Mouse (Mus musculus): ENCODE results near the gene Ptprd.
"Not testable (repeated sequence)": the region's sequence is repeated elsewhere in the genome, so short reads cannot be mapped to it uniquely, and the experiment has no call there.

Gene Ptprd

DNA sequence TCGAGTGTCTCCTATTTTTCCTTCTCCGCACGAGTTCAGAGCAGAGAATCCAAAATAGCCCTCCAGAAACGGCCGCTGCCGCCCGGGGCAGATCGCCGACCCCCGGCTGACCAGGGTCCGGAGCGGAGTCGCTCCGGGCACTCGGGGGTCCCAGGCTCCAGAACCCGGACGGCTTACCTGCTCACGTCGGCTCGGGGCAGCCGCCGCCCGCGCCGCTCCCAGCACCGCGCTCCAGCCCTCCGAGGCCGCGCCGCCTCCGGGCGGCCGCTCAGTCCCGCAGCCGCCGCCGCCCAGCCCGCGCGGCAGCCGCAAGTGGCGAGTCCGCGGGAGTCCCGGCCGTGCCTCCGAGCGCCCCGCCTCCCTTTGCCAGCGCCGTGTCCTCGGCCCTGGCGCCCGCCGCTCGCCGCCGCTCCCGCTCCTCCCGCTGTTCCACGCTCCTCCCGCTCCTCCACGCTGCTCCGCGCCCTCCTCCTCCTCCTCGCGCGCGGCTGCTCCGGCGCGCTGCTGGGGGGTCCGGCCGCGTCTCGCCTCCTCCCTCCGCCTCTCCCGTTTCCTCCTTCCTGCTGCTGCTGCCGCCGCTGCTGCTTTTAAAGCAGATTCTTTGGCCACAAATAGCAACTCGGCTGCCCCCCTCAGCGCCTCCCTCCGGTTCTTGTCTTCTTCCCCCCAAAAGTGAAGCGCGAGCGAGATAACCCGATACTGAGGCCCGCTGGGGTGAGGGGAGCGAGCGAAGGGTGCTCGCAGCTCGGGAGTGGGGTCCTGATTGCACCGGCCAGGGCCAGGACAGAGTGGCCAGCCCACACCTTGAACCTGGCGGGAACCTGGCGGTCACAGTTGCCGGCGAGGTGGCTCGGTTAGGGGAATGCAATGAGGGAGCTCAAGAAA, 1762.1 kb downstream of the Ptprd start:
- peak; percentile 27 to 67 for DNase-seq (ENCODE audit: low spot score in 2 of 2)

DNA sequence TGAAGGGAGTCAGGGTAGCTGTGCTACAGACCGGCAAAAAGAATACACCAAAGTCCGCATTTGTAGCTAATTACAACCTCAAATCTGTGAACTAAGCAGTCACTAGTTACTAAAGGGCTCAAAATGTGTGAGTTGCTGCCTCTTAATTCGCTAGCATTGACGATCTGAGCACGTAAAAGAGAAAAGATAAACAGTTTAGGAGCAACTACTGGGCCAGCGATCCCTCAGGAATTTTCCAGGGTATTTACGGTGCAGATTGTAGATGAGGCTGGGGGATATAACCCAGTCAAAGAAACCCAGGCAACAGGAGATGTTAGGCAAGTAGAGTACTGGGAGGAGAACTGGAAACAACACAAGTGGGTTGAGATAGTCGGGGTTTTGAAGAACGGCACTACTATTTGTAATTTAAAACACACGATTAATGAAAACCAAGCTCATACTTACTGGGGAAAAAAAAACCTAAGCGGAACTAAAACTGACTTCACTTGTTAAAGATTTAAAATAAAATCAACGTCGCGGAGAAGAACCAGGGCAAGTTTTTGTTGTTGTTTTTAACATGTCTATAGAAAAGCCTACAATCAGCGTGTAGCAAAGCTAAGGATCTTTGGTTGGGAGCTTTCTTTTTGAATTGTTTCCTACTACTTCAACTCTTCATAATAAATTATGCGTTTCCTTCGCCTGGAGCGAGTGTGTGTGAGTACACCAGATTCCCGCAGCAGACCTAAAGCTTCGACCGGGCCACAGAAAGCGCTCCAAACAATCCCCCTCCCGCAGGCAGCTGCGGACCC, 1762.9 kb downstream of the Ptprd start:
- no peak for DNase-seq (ENCODE audit: low spot score in 2 of 2)

DNA sequence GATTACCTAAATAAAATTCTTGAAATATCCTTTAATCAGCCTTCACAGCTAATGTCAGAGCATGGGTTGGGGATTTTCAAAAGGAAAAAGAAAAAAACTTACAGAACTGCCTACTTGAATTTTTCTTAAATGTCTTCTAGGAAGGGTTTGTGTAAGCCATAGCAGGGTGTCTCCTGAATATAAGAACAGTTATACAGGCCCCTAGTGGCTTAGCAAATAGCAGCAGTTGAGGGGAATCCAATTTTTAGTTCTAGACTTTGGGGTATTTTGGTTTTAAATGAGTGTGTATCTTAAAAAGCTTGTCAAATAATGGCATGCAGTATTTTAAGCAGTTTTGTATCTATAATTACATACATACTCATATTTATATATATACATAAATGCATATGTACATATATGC, 1764.4 kb downstream of the Ptprd start:
- DNase-seq (ENCODE audit: low spot score in 2 of 2), result no peak

DNA sequence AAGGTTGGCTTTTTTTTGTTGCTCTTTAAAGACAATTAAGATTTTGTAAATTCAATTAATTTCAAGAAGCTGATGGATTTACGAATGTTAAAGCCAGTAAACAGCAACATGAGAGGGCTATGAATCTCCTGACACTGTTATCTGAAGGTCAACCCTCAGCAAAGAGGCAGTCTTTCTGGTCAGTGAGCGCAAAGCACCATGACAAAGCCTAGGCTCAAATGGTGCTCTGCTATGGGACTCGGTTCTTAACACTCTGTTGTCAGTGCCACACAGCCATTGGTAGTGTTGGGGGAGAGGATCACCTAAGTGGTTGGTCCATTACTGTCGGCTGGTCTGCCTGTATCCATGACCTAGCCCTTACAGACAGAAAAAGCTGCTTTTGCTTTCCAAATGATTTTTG, 1767.0 kb downstream of the Ptprd start:
- no peak for DNase-seq (ENCODE audit: low spot score in 2 of 2)

DNA sequence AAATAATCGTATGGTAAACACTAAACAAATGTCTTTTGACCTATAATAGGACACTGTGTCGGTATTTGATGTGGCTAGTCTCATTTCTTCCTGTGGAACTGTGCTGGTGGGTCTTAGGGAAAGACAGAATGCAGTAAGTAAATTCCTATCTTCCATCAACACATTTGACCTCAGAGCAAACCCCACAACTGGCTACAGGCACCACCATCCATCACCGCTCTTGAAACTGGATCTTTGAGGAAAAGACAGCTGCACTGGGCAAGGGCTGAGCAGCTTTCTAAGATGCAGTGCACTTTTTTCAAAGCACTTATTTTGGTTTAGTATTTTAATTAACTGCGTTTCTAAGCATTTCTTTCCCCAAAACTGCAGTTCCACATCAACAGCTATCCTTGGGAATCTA, 1768.2 kb downstream of the Ptprd start:
- DNase-seq (ENCODE audit: low spot score in 2 of 2), result no peak

DNA sequence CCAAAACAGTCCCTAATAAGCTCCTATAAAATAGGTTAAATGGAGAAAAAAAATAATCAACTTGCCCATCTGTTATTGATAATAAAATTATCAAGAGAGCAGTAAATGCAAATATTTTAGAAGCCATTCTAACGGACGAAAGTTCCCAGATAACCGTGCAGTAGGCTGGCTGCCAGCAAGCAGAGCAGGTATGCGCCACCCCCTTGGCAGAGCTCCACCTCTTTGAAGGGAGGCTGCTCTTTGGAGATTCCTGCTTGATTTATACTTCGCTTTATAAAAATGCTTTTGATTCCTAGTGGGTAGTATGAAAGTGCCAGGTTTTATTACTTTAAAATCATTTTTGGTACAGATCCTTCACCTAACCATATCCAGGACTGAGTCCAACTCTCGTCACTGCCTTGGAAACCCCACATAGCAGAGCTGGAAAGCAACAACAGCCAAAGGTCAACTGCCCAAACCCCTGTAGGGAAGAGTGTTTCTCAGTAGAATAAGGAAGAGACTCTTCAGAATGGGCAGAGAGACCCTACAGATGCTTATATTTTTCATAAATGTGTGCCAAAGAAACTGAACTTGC, 1770.9 kb downstream of the Ptprd start:
- no peak for DNase-seq (ENCODE audit: low spot score in 2 of 2)

DNA sequence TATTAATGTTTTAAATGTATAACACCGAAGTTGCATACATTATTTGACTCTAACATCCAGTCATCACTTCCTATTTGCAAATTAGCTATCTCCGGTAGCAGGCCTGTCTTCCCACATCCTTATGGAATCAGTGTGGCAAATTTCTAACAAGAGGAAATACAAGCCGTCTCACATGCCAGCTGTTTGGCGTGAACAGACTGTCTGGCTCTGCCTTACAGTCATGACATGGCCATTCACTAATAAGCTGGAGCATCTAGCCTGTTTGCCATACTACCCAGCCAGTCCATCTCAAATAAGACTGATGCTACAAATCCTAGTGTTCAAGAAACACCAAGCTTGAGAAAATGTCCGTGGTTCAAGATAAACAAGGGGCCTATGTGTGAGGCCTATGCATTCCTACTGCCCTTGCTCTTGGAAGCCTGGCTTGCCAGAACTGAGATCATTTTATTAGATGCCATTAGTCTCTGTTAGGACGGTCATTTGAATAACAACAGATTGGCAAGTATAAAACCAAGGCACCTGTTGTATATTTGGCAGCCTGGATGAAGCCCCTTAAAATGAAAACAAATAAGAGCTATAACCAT, 1773.2 kb downstream of the Ptprd start:
- no peak for DNase-seq (ENCODE audit: low spot score in 2 of 2)

DNA sequence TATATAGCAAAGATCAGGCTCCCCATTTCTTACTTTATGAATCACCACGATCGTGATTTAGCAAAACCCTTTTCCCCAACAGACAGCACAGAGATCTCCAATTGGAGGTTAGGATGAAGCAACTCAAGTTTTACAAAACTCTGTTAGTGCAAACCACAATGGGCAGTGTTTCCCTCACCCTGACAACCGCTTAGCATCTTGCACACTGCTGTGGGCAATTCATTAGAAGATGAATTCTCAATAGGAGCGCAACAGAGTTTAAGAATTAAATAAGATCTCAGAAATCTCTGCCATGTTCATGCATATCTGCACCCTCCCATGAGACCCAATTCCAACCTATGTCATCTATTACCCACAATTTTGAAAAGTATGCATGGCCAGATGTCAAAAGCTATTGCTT, 1773.7 kb downstream of the Ptprd start:
- DNase-seq (ENCODE audit: low spot score in 2 of 2), result no peak

DNA sequence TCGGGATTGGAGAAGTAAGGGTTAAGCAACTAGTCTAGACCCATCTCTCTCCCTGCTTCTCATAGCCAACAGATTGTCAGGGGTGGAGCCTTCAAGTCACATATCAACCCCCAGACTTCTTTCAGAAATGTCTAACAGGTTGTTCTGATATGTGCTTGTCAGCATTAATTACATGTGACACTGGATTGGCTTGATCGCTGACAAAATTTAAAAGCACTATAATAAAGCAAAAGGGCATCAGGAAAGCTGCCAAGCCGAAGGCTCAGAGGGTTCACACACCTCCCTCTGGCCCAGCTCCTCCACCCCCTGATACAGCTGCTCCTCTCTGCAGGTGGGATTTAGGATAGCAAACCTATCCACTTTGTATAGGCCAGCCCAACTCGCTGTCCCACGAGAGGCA, 1775.8 kb downstream of the Ptprd start:
- DNase-seq (ENCODE audit: low spot score in 2 of 2), result no peak

DNA sequence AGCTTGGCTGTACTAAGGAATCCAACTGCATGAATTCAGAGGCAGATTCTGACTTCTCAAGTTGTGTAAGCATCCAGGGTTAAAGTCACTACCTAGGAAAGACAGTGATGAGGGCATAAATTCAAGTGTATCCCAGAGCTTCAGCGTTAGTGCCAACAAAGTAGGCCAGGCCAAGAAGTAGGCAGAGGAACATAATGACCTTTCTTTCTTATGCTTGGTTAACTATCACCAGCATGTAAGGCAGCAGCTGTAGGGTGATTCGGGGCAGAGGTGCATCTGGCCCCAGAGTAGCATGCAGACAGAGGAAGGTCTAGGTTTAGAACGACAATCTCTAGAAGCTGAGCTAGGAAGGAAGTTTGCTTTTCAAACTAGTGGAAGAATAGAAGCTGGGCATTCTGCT, 1782.0 kb downstream of the Ptprd start:
- no peak for DNase-seq (ENCODE audit: low spot score in 2 of 2)

DNA sequence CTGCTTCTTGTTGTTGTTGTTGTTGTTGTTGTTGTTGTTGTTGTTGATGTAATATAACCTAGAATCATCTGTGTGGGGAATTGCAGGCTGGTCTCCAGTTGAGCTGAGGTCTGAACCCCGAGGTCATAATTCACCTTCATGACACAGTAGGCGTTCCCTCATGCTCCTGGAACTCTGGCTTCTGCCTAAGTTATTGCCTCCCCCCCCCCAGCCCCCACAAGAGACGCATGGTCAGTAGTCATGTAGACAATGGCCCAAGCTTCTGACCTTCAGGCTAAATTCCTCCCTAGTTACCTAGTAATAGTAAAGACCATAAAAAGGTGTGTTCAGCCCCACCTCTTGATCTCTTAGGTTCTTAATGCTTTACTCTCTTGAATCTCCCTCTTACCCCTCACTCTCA, 1784.7 kb downstream of the Ptprd start:
- not testable (repeated sequence) for DNase-seq (ENCODE audit: low spot score in 2 of 2)

DNA sequence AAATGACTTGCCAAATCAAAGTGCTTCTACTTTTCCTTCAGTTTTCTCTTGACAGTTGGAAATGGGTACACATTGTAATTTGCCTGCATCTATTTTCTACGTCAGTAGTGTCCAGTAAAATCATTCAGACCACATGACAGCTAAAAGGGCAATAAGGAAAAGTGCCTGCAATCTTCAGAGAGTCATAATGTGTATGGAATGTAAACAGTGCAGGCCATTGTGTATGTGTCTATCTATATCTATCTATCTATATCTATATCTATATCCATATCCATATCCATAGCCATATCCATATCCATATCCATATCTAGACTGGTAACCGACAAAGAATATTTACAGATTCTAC, 1786.6 kb downstream of the Ptprd start:
- no peak for DNase-seq (ENCODE audit: low spot score in 2 of 2)

DNA sequence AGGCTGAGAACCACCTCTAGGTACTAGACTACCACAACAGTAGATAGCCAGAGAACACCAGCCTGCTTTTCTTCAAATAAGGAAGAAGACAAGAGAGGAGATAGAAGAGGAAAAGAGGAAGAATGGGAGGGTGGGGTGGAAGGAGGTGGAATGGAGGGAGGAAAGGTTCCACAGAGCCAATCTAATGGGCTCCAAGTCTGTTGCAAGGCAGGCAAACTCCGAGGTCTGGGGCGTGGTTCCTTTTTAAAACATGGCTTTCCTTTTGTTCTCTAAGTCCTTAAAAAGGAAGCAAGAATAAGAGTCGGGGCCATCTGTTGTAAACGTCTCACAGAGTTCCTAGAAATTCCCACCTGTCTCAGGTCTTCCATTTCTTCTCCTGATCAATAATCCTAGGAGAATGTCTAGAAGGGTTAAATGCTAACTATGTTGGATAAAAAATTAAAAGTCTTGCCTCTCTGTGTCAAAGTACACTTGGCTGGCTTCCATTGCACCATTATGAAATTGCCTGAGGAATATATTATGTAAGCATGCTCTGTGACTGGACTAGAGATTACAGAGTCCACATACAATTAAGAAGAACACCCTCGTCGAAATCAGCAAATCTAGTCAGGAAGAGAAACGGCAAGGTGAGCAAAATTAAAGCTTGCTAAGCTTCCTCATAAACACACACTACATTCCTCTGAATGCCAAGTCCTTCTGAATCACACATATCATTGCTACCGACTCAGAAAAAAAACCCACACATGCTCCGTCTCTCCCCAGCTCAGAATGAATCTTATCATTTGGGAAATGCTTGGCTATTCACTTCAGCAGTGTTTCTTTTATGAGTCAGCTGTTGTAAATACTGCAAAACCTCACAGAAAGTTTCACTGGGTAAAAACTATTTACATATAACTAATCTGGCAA, 1787.2 kb downstream of the Ptprd start:
- DNase-seq (ENCODE audit: low spot score in 2 of 2), result peak in 1 of 2 experiments; percentile 42

DNA sequence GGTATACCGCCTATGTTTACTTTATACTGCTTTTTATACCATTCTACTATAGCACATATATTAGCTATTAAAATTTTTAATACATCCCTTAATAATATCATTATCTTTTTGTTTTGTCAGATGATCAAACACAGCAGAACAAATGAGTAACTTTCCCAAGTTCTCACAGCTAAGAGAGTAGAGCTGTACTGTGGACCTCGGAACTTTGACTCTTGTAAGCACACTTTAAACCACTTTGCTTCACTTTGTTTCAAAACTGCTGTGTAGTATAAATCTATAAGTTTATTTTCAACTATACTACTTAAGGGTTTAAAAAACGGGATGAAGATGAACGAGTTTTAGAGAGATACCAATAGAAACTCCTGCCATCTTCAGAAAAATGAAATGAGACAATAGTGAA, 1789.6 kb downstream of the Ptprd start:
- DNase-seq (ENCODE audit: low spot score in 2 of 2), result no peak

DNA sequence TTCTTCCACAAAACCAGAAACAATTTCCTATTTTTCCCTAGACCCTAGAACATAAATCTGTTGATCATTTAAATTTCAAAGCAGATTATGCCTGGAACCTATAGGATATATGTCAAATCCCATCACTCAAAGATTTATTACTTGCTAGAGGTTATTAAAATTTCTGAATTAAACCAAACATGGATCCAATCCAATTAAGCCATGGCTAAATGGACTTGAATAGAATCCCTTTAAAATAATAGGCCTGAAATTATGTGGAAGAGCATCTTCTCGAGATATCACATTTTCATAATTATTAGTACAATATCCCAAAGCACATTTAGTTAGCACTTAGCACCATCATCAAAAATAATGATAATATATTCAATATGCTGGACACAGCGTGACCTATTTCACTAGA, 1792.1 kb downstream of the Ptprd start:
- DNase-seq (ENCODE audit: low spot score in 2 of 2), result no peak

DNA sequence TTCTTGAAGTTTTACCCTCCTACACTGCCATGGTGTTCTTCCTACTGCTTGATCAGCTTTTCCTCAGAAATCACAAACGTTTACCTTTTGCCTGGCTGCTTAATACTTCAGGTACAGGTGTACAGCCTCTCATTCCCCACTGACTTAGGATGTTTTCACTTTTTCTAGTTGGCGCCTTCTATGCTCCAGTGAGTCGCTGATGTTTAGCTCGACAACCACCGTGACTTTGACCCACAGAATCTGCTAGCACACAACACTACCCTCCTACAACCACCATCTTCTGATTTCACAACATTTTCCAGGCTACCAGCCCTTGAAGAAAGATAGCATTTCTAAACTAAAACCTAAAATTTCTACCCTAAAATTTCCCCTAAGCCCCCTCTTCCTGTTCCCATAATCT, 1794.1 kb downstream of the Ptprd start:
- no peak for DNase-seq (ENCODE audit: low spot score in 2 of 2)

DNA sequence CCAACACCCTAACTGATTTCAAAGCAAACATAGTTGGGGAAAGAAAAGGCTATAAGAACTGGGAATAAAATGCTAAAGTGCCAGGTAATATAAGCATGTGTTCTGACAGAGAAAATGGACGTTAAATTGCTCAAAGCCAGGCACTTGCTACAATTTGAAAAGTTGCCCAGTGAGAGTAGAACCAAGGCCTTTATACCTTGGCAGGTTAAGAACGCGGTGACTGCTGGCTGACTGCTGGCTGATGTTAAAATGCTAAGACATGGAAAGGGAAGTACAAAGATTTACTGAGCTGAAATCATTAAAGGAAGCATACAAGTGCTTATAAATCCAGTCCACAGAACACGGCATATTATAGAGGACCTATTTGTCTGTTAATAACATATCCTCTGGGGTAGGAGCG, 1796.1 kb downstream of the Ptprd start:
- DNase-seq (ENCODE audit: low spot score in 2 of 2), result no peak

DNA sequence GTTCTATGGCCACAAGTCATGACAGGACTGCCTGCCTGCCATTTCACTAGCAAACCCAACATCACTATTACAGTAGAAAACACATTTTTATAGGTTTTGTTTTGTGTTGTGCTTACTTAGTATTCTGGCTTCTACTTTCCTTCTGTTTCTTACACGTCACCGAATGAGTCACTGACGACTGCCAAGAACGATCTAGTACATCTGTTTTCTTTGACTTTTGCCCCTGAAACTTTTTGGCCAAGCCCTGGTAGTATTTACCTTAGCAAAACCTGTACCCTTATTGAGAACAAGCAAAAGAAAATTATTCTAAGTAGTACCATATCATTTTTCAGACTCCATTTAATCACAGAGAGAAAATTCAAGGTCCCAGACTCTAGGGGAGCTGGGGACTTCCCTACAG, 1797.2 kb downstream of the Ptprd start:
- no peak for DNase-seq (ENCODE audit: low spot score in 2 of 2)

DNA sequence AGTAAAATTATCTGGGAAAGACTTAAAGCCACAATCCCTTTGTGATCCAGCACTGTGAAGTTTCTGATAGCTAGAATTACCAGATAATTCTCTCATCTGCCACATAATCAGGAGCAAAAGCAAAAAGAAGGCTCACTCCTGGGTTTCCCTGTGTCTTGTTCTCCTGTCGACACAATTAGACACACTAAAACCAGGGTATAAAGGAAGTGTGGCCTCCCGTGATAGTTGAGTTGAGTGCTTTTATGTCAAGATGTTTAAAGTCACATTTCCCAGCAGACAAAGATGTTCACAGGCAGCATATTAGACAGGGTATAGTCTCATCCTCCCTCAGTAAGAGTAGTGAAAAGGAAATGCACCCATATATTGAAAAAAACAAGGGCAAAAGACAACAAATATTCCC, 1801.7 kb downstream of the Ptprd start:
- no peak for DNase-seq (ENCODE audit: low spot score in 2 of 2)

DNA sequence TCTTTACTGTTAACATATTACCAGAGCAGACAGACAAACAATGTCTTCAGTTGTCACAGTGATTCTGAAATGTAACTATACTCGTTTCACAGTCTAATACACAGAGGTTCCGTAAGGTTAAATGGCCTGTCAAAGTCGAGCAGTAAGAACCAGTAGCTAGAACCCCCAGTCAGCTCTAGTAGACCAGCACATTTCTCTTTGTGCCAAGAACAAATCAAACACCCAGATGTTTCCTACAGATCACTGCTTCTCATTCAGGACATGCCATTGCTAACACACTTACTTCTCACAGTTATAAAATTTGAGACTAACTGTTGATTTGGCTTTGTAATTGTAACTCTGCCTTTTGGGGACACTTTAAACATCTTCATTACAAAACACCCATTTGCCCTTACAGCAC, 1802.6 kb downstream of the Ptprd start:
- no peak for DNase-seq (ENCODE audit: low spot score in 2 of 2)

DNA sequence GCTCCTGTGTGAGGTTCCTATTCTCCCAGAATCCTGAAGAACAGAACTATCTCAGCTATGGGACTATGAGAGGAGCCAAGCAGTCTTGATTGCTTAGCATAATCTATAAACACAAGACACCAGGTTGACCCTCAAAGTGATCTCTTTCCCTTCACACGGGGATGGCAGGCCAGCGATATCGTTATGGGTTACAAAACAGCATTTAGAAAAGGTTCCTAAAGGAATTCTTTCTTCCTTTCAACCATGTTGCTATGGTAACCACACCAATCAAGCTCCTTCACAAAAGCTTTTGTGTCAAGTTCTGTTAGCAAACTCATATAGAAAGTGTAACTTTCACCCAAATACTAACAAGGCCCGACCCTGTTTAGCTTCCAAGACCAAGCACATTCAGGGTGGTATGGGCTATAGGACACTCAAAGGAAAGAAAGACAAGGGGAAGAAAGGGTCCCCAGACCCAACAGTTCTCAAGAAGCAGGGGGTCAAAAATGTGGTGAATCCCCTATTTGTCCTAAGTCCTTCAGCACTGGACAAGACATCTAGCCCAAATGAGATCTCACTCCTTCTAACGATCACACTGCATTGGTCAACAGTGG, 1805.8 kb downstream of the Ptprd start:
- no peak for DNase-seq (ENCODE audit: low spot score in 2 of 2)

All from left cerebral cortex, adult 9 months (tissue).